Mouse (Mus musculus) left cerebral cortex, postnatal 36 days (tissue): ENCODE measurements around the gene 2610528J11Rik. TPM values are rescaled to one million over a fixed set of nuclear protein-coding genes. Genes with fewer than 3 reads are reported as not detected.
"Not testable (repeated sequence)": the region's sequence is repeated elsewhere in the genome, so short reads cannot be mapped to it uniquely, and the experiment has no call there.

ENCODE experiments used
- DNase-seq, 2 experiments: peaks; one replicate each; pipeline ENCODE4 v3.0.0; 2021 to 2022; ENCODE audit warnings: low spot score in 2 of 2, mixed read lengths in 1 of 2
- intact Hi-C: fragments of 180-260 bp; cut with DNase I; formaldehyde crosslinking; loops from one replicate; pipeline ENCODE4 v1.15.1; 2025
- total RNA-seq, 2 experiments: library from RNA; stranded (reverse); gene quantifications; 2 replicates each; pipeline ENCODE4 v1.2.3; 2021

2610528J11Rik gene
- total RNA-seq: not detected

GRCm38 (mm10) chr4:118526408-118527334, at the start of gene 2610528J11Rik:
2610528J11Rik (plus strand) TSS chr4:118526999.
- intact Hi-C loops: no loop called here
- DNase-seq: no peak

- intact Hi-C loops: no loop called here
- DNase-seq: no peak
These were observed 37.1 kb upstream of the 2610528J11Rik start, which contains the start of gene Tie1 for GRCm38 (mm10) chr4:118489717-118490132. Tie1 (minus strand) TSS chr4:118490061.

- intact Hi-C loops: no loop called here
- no peak for DNase-seq
These were observed 36.3 kb upstream of the 2610528J11Rik start for GRCm38 (mm10) chr4:118490461-118490860.

- intact Hi-C loops: no loop called here
- DNase-seq: peak; percentile 24 to 26
These were observed 26.6 kb upstream of the 2610528J11Rik start for GRCm38 (mm10) chr4:118500171-118500724.

GRCm38 (mm10) chr4:118500792-118501191, 26.0 kb upstream of the 2610528J11Rik start:
- no peak for DNase-seq
- intact Hi-C loops: no loop called here

GRCm38 (mm10) chr4:118505551-118505950, 21.2 kb upstream of the 2610528J11Rik start:
- DNase-seq: no peak
- intact Hi-C loops: no loop called here

GRCm38 (mm10) chr4:118507171-118507570, 19.6 kb upstream of the 2610528J11Rik start:
- DNase-seq, intact Hi-C loops: not testable (repeated sequence)

GRCm38 (mm10) chr4:118509050-118509449, 17.7 kb upstream of the 2610528J11Rik start:
- intact Hi-C loops: no loop called here
- DNase-seq: peak in 1 of 2 experiments; percentile 15

- intact Hi-C loops: no loop called here
- no peak for DNase-seq
These were observed 9.9 kb upstream of the 2610528J11Rik start for GRCm38 (mm10) chr4:118516699-118517496.

GRCm38 (mm10) chr4:118517497-118518146, 9.2 kb upstream of the 2610528J11Rik start:
- no peak for DNase-seq
- intact Hi-C loops: no loop called here

- intact Hi-C loops: no loop called here
These were observed 8.6 kb upstream of the 2610528J11Rik start for GRCm38 (mm10) chr4:118518208-118518607.

GRCm38 (mm10) chr4:118522248-118522647, 4.6 kb upstream of the 2610528J11Rik start:
- intact Hi-C loops: no loop called here
- DNase-seq: no peak

More at GRCm38 (mm10) chr4:118518208-118518607, 8.6 kb upstream of the 2610528J11Rik start:
- DNase-seq: no peak

- no peak for DNase-seq
- intact Hi-C loops: no loop called here
These were observed 2.8 kb upstream of the 2610528J11Rik start for GRCm38 (mm10) chr4:118523976-118524375.

GRCm38 (mm10) chr4:118525779-118526178, 1.0 kb upstream of the 2610528J11Rik start:
- intact Hi-C loops: no loop called here
- no peak for DNase-seq

GRCm38 (mm10) chr4:118527335-118527681, 509 bp downstream of the 2610528J11Rik start:
- no peak for DNase-seq
- intact Hi-C loops: no loop called here

- intact Hi-C loops: no loop called here
- DNase-seq: no peak
These were observed 921 bp downstream of the 2610528J11Rik start for GRCm38 (mm10) chr4:118527720-118528119.

- no peak for DNase-seq
- intact Hi-C loops: no loop called here
These were observed 5.9 kb downstream of the 2610528J11Rik start for GRCm38 (mm10) chr4:118532663-118533062.

- intact Hi-C loops: no loop called here
- no peak for DNase-seq
These were observed 6.4 kb downstream of the 2610528J11Rik start for GRCm38 (mm10) chr4:118533156-118533555.

GRCm38 (mm10) chr4:118533605-118534004, 6.8 kb downstream of the 2610528J11Rik start:
- intact Hi-C loops: no loop called here
- no peak for DNase-seq

- no peak for DNase-seq
- intact Hi-C loops: no loop called here
These were observed 8.8 kb downstream of the 2610528J11Rik start for GRCm38 (mm10) chr4:118535610-118536009.
